Mouse (Mus musculus): ENCODE results near the gene Pqlc2.

DNA sequence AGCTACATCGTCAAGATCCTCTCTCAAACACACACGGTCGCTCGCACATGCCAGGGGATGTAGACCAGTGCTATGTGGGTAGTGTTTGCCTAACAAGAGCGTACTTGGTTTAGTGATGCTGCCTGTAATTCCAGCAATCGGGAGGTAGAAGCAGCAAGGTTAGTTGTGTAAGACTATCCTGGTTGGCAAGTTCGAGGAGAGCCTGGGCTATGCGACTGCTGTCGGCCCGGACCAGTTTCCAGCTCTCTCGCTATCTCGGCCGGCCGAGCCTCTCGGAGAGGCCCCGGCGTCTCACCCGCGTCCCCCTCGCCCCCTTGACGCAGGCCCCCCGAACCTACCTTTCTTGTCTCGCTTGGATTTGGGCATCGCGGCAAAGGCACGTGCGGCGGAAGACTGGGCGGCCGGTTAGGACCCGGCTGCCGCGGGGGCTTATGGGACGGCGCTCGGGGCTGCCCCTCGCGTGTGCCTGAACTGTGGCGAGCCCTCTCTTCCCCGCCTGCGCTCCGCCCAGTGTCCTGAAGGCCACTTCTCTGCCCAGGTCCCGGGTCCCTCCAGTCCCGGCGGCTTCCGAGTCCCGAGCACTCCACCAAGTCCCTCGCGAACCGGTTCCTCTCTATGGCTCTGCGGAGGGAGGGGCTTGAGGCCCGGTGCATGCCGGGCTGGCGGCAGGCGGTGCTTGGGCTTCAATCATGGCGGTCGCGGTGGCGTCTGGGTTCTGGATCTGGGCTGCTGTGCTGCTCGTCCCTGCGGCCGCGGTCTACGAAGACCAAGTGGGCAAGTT lies 41.6 kb upstream of the Pqlc2 start, which contains the start of the genes Mrto4, Emc1 and Ubr4:
- TF ChIP-seq CTCF (IDR thresholded peaks at IDR 0.05; ENCODE audit: borderline replicate concordance, extremely low read depth, insufficient read depth, insufficient read length) (no peak), POLR2A (IDR thresholded peaks at IDR 0.05; ENCODE audit: borderline replicate concordance, extremely low read depth, insufficient read depth, insufficient read length, poor library complexity, severe bottlenecking) (peak; percentile 41; the same call in 1 of the 2 replicates)
